Mouse (Mus musculus) cerebellum, postnatal 4 days (tissue): ENCODE data around the gene Fxyd7.

Experiments used
- DNase-seq, 2 experiments: peaks; one replicate each; pipeline ENCODE4 v3.0.0; 2022; ENCODE audit warnings: low spot score in 2 of 2, mixed read lengths in 1 of 2

Gene Fxyd7

GRCm38 (mm10) chr7:31052251-31052635 is 976 bp upstream of the Fxyd7 start:
- DNase-seq: no peak

- DNase-seq: no peak
Measured at GRCm38 (mm10) chr7:31050921-31051320, 346 bp downstream of the Fxyd7 start.

- DNase-seq: no peak
Measured at GRCm38 (mm10) chr7:31050487-31050886, 780 bp downstream of the Fxyd7 start.

- no peak for DNase-seq
Measured at GRCm38 (mm10) chr7:31049846-31050281, 1.4 kb downstream of the Fxyd7 start.

- peak in 1 of 2 experiments; percentile 63 for DNase-seq
Measured at GRCm38 (mm10) chr7:31049135-31049845, 2.0 kb downstream of the Fxyd7 start.

GRCm38 (mm10) chr7:31042431-31042910 is 8.8 kb downstream of the Fxyd7 start, which contains the start of gene Fxyd5:
Gene Fxyd5, minus strand, starts transcription at chr7:31042481.
- no peak for DNase-seq

GRCm38 (mm10) chr7:31041662-31042315 is 9.5 kb downstream of the Fxyd7 start:
- DNase-seq: no peak

GRCm38 (mm10) chr7:31041023-31041407 is 10.3 kb downstream of the Fxyd7 start:
- DNase-seq: no peak

GRCm38 (mm10) chr7:31040281-31041022 is 10.8 kb downstream of the Fxyd7 start:
- no peak for DNase-seq

- DNase-seq: no peak
Measured at GRCm38 (mm10) chr7:31039011-31039410, 12.3 kb downstream of the Fxyd7 start.

GRCm38 (mm10) chr7:31037675-31038074 is 13.6 kb downstream of the Fxyd7 start:
- DNase-seq: no peak

GRCm38 (mm10) chr7:31036917-31037316 is 14.3 kb downstream of the Fxyd7 start:
- DNase-seq: no peak

GRCm38 (mm10) chr7:31035291-31035690 is 16.0 kb downstream of the Fxyd7 start:
- no peak for DNase-seq

GRCm38 (mm10) chr7:31034789-31035188 is 16.5 kb downstream of the Fxyd7 start:
- no peak for DNase-seq

- no peak for DNase-seq
Measured at GRCm38 (mm10) chr7:31033409-31034165, 17.7 kb downstream of the Fxyd7 start.

GRCm38 (mm10) chr7:31031731-31032130 is 19.5 kb downstream of the Fxyd7 start:
- no peak for DNase-seq

GRCm38 (mm10) chr7:31030717-31031116 is 20.6 kb downstream of the Fxyd7 start:
- no peak for DNase-seq

- DNase-seq: no peak
Measured at GRCm38 (mm10) chr7:31028609-31029008, 22.7 kb downstream of the Fxyd7 start.

- no peak for DNase-seq
Measured at GRCm38 (mm10) chr7:31017104-31017901, 34.0 kb downstream of the Fxyd7 start.

- no peak for DNase-seq
Measured at GRCm38 (mm10) chr7:31012971-31013370, 38.3 kb downstream of the Fxyd7 start.

GRCm38 (mm10) chr7:31008889-31009288 is 42.4 kb downstream of the Fxyd7 start:
- no peak for DNase-seq
